Mouse (Mus musculus) heart, adult 2 months (tissue): Measurements from ENCODE around the gene Pnkp.

Experiments used
- CTCF ChIP-seq: fragments of 200-600 bp; IDR thresholded peaks from 2 replicates; pipeline ENCODE4 v1.8.1; 2022; ENCODE audit warnings: antibody characterized with exemption, mild to moderate bottlenecking, moderate library complexity
- EP300 ChIP-seq: fragments of 200-500 bp; IDR thresholded peaks from 2 replicates; pipeline ENCODE4 v1.6.1; 2011; ENCODE audit warnings: low read depth, low read length, control low read depth; ENCODE audit not compliant: insufficient read depth

DNA sequence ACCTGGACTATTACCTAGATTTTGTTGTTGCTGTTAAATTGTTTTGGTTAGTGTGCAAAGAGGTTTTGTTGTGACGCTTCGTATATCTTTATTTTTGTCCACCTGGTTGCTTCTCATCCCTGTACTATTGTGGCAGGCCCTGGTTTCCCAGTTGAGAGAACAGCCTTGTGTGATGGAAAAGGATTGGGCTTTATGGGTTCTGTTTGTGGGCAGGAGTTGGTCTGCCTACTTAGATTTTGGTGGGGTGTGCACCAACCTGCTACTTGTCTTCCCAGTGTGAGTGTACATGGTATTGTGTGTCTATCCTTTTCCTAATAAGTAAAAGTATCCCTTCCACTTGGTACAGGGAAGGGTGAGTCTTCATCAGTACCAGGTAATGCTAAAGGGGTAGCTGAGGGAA lies 37.5 kb upstream of the Pnkp start:
- TF ChIP-seq EP300 (no peak), CTCF (no peak)
